Mouse (Mus musculus) spleen, adult 2 months (tissue): ENCODE measurements around the gene Ngdn.

ENCODE experiments used
- CTCF ChIP-seq: fragments of 200-500 bp; IDR thresholded peaks from 2 replicates; pipeline ENCODE4 v1.5.1; 2011; ENCODE audit warnings: mild to moderate bottlenecking, inconsistent platforms; ENCODE audit not compliant: insufficient read depth, insufficient read length, insufficient replicate concordance; ENCODE audit errors: extremely low read depth
- POLR2A ChIP-seq: fragments of 200-500 bp; IDR thresholded peaks from 2 replicates; pipeline ENCODE4 v1.6.1; 2011; ENCODE audit warnings: low read depth, low read length, inconsistent platforms

- TF ChIP-seq CTCF: no peak
- no peak for TF ChIP-seq POLR2A
These were observed 9.7 kb upstream of the Ngdn start for GRCm38 (mm10) chr14:55005506-55005905.
